In the genomic region with DNA sequence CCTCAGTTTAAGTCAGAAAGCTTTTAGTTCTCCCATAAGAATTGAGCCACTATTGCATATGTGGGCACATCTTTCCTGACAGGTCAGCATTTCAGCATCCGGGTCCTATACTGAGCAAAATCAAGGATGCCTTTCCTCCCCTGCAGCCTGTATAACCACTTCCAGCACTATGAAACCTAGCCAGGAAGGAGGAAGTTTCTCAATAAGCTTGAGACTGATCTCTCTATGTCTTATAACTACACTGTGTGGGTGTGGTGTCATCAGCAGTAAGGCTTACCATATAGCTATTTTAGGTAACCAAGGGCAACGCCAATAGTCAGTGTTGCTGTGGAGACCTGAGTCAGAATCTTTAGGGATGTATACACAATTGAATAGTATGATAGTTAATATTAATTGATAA, we compare ENCODE assay signal across 20 mouse cellular contexts. TPM values are rescaled to one million over a fixed set of nuclear protein-coding genes. Genes with fewer than 3 reads are reported as not detected.
"Had no signal": no experiment of that assay in that cellular context is flagged by ENCODE, and none has a peak within 500 bp of the region (broad histone marks: within the 10 kb centered on the region; RNA-seq: fewer than 3 reads in every experiment).

No protein-coding gene starts in this region.

- H3K9ac ChIP-seq: liver, embryonic 14.5 days; lung, embryonic 14.5 days; midbrain, embryonic 12.5 days; midbrain, embryonic 15.5 days; neural tube, embryonic 13.5 days; neural tube, embryonic 15.5 days had no signal

- ATAC-seq: midbrain, embryonic 15.5 days had no signal

- H3K27ac ChIP-seq: liver, embryonic 14.5 days; midbrain, embryonic 10.5 days; midbrain, embryonic 12.5 days; midbrain, embryonic 15.5 days; neural tube, embryonic 13.5 days; neural tube, embryonic 15.5 days had no signal

- H3K9me3 ChIP-seq: midbrain, embryonic 10.5 days; midbrain, embryonic 12.5 days; midbrain, embryonic 15.5 days; neural tube, embryonic 13.5 days; neural tube, embryonic 15.5 days had no signal

- H3K27me3 ChIP-seq: midbrain, embryonic 12.5 days; midbrain, embryonic 15.5 days; neural tube, embryonic 13.5 days; neural tube, embryonic 15.5 days had no signal

- H3K36me3 ChIP-seq: midbrain, embryonic 10.5 days; midbrain, embryonic 12.5 days; midbrain, embryonic 15.5 days; neural tube, embryonic 13.5 days; neural tube, embryonic 15.5 days had no signal

- H3K4me2 ChIP-seq: lung, embryonic 14.5 days; midbrain, embryonic 12.5 days; midbrain, embryonic 15.5 days; neural tube, embryonic 13.5 days; neural tube, embryonic 15.5 days had no signal

- H3K4me3 ChIP-seq: midbrain, embryonic 10.5 days; midbrain, embryonic 12.5 days; midbrain, embryonic 15.5 days; myocyte; neural tube, embryonic 13.5 days; neural tube, embryonic 15.5 days had no signal

- H3K4me1 ChIP-seq: midbrain, embryonic 10.5 days; midbrain, embryonic 15.5 days; neural tube, embryonic 15.5 days had no signal

- DNase-seq: lung, adult 18-20 months; lung, embryonic 14.5 days; lung, postnatal 10 days; lung, postnatal 4 days; retina, postnatal 1 day; right cerebral cortex, adult 18-20 months; right cerebral cortex, postnatal 25 days; right cerebral cortex, postnatal 4 days; spleen, adult 18-20 months; thymus, adult 18-20 months; thymus, postnatal 14 days; thymus, postnatal 36 days had no signal

RNA-seq across cellular contexts. Expression of a gene that starts 22.3 kb away (rescaled TPM):
- polyA plus RNA-seq: myocyte had no signal

RNA-seq across cellular contexts. Expression of a gene that starts 48.8 kb away (rescaled TPM):
- total RNA-seq: megakaryocyte-erythroid progenitor cell, adult 5-6 weeks had no signal
